Mouse (Mus musculus) MN1 (cell line): ENCODE measurements at regions not wholly inside any gene's neighbourhood (a gene's known extent, or its start where the extent isn't known, plus 50 kb on each side); places are given as distances from the start of the nearest gene placed in this dataset.

Experiments
- DNase-seq: peaks from one replicate; pipeline ENCODE4 v3.0.0-alpha.2; 2016; ENCODE audit warnings: low spot score

- peak; percentile 82 for DNase-seq
Measured at GRCm38 (mm10) chr17:47140969-47141842, 130.8 kb upstream of the Ubr2 start.

GRCm38 (mm10) chr17:47140241-47140968, 130.0 kb upstream of the Ubr2 start:
- peak; percentile 81 for DNase-seq

GRCm38 (mm10) chr17:47139730-47140231, 129.4 kb upstream of the Ubr2 start:
- DNase-seq = peak; percentile 97

GRCm38 (mm10) chr17:47139171-47139617, 128.8 kb upstream of the Ubr2 start:
- no peak for DNase-seq

GRCm38 (mm10) chr17:47138174-47138573, 127.8 kb upstream of the Ubr2 start:
- no peak for DNase-seq

- no peak for DNase-seq
Measured at GRCm38 (mm10) chr17:47135391-47135790, 125.0 kb upstream of the Ubr2 start.

GRCm38 (mm10) chr17:47133785-47134184, 123.4 kb upstream of the Ubr2 start:
- DNase-seq = no peak

- no peak for DNase-seq
Measured at GRCm38 (mm10) chr17:47127571-47127970, 117.2 kb upstream of the Ubr2 start.

- no peak for DNase-seq
Measured at GRCm38 (mm10) chr17:47123576-47123975, 113.2 kb upstream of the Ubr2 start.

- no peak for DNase-seq
Measured at GRCm38 (mm10) chr17:47122221-47122620, 111.9 kb upstream of the Ubr2 start.

- no peak for DNase-seq
Measured at GRCm38 (mm10) chr17:47118010-47118409, 107.7 kb upstream of the Ubr2 start.

- DNase-seq = no peak
Measured at GRCm38 (mm10) chr17:47115754-47116153, 105.4 kb upstream of the Ubr2 start.

- no peak for DNase-seq
Measured at GRCm38 (mm10) chr17:47115141-47115540, 104.8 kb upstream of the Ubr2 start.

GRCm38 (mm10) chr17:47114736-47115135, 104.4 kb upstream of the Ubr2 start:
- no peak for DNase-seq

- DNase-seq = no peak
Measured at GRCm38 (mm10) chr17:47112556-47113225, 102.3 kb upstream of the Ubr2 start.

- DNase-seq = no peak
Measured at GRCm38 (mm10) chr17:47110836-47111235, 100.5 kb upstream of the Ubr2 start.

GRCm38 (mm10) chr17:47104328-47104727, 94.0 kb upstream of the Ubr2 start:
- no peak for DNase-seq

- DNase-seq = no peak
Measured at GRCm38 (mm10) chr17:47095191-47095590, 84.8 kb upstream of the Ubr2 start.

- no peak for DNase-seq
Measured at GRCm38 (mm10) chr17:47092076-47092475, 81.7 kb upstream of the Ubr2 start.

- DNase-seq = no peak
Measured at GRCm38 (mm10) chr17:47089769-47090168, 79.4 kb upstream of the Ubr2 start.

- DNase-seq = no peak
Measured at GRCm38 (mm10) chr17:47069206-47069605, 58.9 kb upstream of the Ubr2 start.

GRCm38 (mm10) chr17:47065307-47065901, 55.0 kb upstream of the Ubr2 start:
- peak; percentile 83 for DNase-seq
